Mouse (Mus musculus): Measurements from ENCODE around the gene Arhgap9. TPM values are rescaled to one million over a fixed set of nuclear protein-coding genes. Genes with fewer than 3 reads are reported as not detected.

Arhgap9 gene
- polyA plus RNA-seq, 1 experiment from 2014 or later: 13.5 TPM

- WGBS (ENCODE audit: insufficient replicate concordance): under 1% methylated on average over 38 of the region's 42 CpGs
- Histone ChIP-seq H3K36me3 (replicated peaks; ENCODE audit: insufficient read depth, low read length) (no peaks in the 10 kb centered on the region), H3K9me3 (ENCODE audit: low read length) (no peaks in the 10 kb centered on the region), H3K4me1 (ENCODE audit: insufficient read depth) (peaks cover 18% of the 10 kb centered on the region), H3K4me2 (ENCODE audit: low read depth, low read length) (peak overlapping the region; percentile 70), H3K9ac (replicated peaks) (no peak overlapping the region; the same call in 1 of the 2 replicates), H3K4me3 (ENCODE audit: low read depth, low read length) (peak overlapping the region; percentile 24), H3K27me3 (ENCODE audit: insufficient read depth, low read length) (peaks cover 40% of the 10 kb centered on the region), H3K27ac (ENCODE audit: low read depth) (no peak overlapping the region)
- TF ChIP-seq EP300 (IDR thresholded peaks at IDR 0.05; ENCODE audit: low read depth) (no peak), CTCF (IDR thresholded peaks at IDR 0.05; ENCODE audit: low read depth) (no peak)
- ATAC-seq (no peak), DNase-seq (peak; percentile 51)
Measured at GRCm38 (mm10) chr10:127339683-127340576, 18.2 kb downstream of the Arhgap9 start.

- no peak for TF ChIP-seq EP300 (IDR thresholded peaks at IDR 0.05; ENCODE audit: low read depth)
- no peak for TF ChIP-seq CTCF (IDR thresholded peaks at IDR 0.05; ENCODE audit: low read depth)
- Histone ChIP-seq H3K27ac (ENCODE audit: low read depth) (no peak overlapping the region), H3K27me3 (ENCODE audit: insufficient read depth, low read length) (peaks cover 40% of the 10 kb centered on the region), H3K36me3 (replicated peaks; ENCODE audit: insufficient read depth, low read length) (no peaks in the 10 kb centered on the region), H3K4me3 (ENCODE audit: low read depth, low read length) (peak overlapping the region; percentile 24), H3K9ac (replicated peaks) (no peak overlapping the region), H3K4me2 (ENCODE audit: low read depth, low read length) (peak overlapping the region; percentile 70), H3K9me3 (ENCODE audit: low read length) (no peaks in the 10 kb centered on the region), H3K4me1 (ENCODE audit: insufficient read depth) (peaks cover 18% of the 10 kb centered on the region)
- DNase-seq (peak; percentile 22), ATAC-seq (no peak)
- 3% methylated on average over 27 of the region's 27 CpGs for WGBS (ENCODE audit: insufficient replicate concordance)
Measured at GRCm38 (mm10) chr10:127340577-127341359, 19.0 kb downstream of the Arhgap9 start.

- peaks cover 38% of the 10 kb centered on the region for H3K27me3 ChIP-seq (ENCODE audit: insufficient read depth, low read length)
- no peak for TF ChIP-seq EP300 (IDR thresholded peaks at IDR 0.05; ENCODE audit: low read depth)
- H3K27ac ChIP-seq (ENCODE audit: low read depth): no peak overlapping the region
Measured at GRCm38 (mm10) chr10:127341360-127341690, 19.6 kb downstream of the Arhgap9 start.

GRCm38 (mm10) chr10:127341891-127342639 lies 20.3 kb downstream of the Arhgap9 start, which contains the start of gene Gli1:
Gene Gli1, minus strand, starts transcription at chr10:127341974.
- Histone ChIP-seq H3K36me3 (replicated peaks; ENCODE audit: insufficient read depth, low read length) (no peaks in the 10 kb centered on the region), H3K27ac (ENCODE audit: low read depth) (no peak within 1 kb of the TSS), H3K9me3 (ENCODE audit: low read length) (no peaks in the 10 kb centered on the region), H3K4me1 (ENCODE audit: insufficient read depth) (peaks cover 18% of the 10 kb centered on the region), H3K4me3 (ENCODE audit: low read depth, low read length) (peak within 1 kb of the TSS; percentile 24), H3K4me2 (ENCODE audit: low read depth, low read length) (peak within 1 kb of the TSS; percentile 62), H3K9ac (replicated peaks) (no peak within 1 kb of the TSS), H3K27me3 (ENCODE audit: insufficient read depth, low read length) (peaks cover 38% of the 10 kb centered on the region)
- TF ChIP-seq EP300 (IDR thresholded peaks at IDR 0.05; ENCODE audit: low read depth) (no peak), CTCF (IDR thresholded peaks at IDR 0.05; ENCODE audit: low read depth) (peak; percentile 93)
- DNase-seq: peak; percentile 88
- WGBS (ENCODE audit: insufficient replicate concordance): under 1% methylated on average over 29 of the region's 29 CpGs
- peak; percentile 63 for ATAC-seq

More at GRCm38 (mm10) chr10:127341360-127341690, 19.6 kb downstream of the Arhgap9 start:
- H3K4me3 ChIP-seq (ENCODE audit: low read depth, low read length): peak overlapping the region; percentile 24
- no peak overlapping the region for H3K9ac ChIP-seq (replicated peaks)
- H3K36me3 ChIP-seq (replicated peaks; ENCODE audit: insufficient read depth, low read length): no peaks in the 10 kb centered on the region
- peak overlapping the region; percentile 62 for H3K4me2 ChIP-seq (ENCODE audit: low read depth, low read length)
- H3K9me3 ChIP-seq (ENCODE audit: low read length): no peaks in the 10 kb centered on the region
- peak; percentile 18 for DNase-seq
- H3K4me1 ChIP-seq (ENCODE audit: insufficient read depth): peaks cover 18% of the 10 kb centered on the region
- WGBS (ENCODE audit: insufficient replicate concordance): 1% methylated on average over 10 of the region's 11 CpGs
- ATAC-seq: no peak

GRCm38 (mm10) chr10:127343029-127343428 lies 21.3 kb downstream of the Arhgap9 start:
- TF ChIP-seq CTCF (IDR thresholded peaks at IDR 0.05; ENCODE audit: low read depth) (no peak), EP300 (IDR thresholded peaks at IDR 0.05; ENCODE audit: low read depth) (no peak)
- H3K27ac ChIP-seq (ENCODE audit: low read depth): no peak overlapping the region
- no peak overlapping the region for H3K4me3 ChIP-seq (ENCODE audit: low read depth, low read length)
- no peaks in the 10 kb centered on the region for H3K36me3 ChIP-seq (replicated peaks; ENCODE audit: insufficient read depth, low read length)
- no peak for DNase-seq
- no peak overlapping the region for H3K4me2 ChIP-seq (ENCODE audit: low read depth, low read length)
- peaks cover 18% of the 10 kb centered on the region for H3K4me1 ChIP-seq (ENCODE audit: insufficient read depth)
- WGBS (ENCODE audit: insufficient replicate concordance): 43% methylated on average over 3 of the region's 3 CpGs
- ATAC-seq: no peak
- peaks cover 34% of the 10 kb centered on the region for H3K27me3 ChIP-seq (ENCODE audit: insufficient read depth, low read length)
- no peaks in the 10 kb centered on the region for H3K9me3 ChIP-seq (ENCODE audit: low read length)
- no peak overlapping the region for H3K9ac ChIP-seq (replicated peaks)
